ENCODE assay signal across 8 mouse cellular contexts in the genomic region with DNA sequence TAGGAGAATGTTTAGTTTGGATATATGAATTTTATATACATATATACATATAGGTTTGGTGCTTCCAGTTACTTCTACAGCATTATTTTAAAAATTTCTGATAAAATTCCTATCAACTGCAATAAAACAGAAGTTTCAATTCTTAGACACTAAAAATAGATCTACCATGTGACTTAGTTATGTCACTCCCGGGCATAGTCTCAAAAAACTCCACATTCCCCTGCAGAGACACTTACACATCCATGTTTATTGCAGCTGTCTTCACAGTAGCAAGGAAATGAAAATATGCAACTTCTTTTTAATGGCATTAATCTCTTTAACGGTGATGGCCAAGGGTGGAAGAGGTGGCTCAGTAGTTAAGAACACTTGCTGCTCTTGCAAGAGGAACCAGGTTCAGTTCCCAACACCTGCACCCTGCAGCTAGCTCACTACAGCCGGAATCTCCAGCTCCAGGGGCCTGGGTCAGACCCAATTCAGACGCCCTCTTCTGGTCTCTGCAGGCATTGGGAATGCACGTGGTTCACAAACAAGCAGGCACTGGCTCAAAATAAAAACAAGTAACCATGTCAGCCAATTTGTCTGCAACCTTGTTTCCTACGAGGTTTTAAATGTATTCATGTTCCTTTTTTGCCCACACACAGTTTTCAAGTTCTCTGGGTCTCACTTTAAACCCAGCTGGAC.
DNase-seq lines count a peak whose midpoint lies in the region; ATAC-seq and TF ChIP-seq lines count a peak whose summit lies in the region.
"Had no signal": no experiment of that assay in that cellular context is flagged by ENCODE, and none has a peak within 500 bp of the region (broad histone marks: within the 10 kb centered on the region; RNA-seq: fewer than 3 reads in every experiment).

No protein-coding gene starts in this region.

- DNase-seq in hindbrain, postnatal 0 days (ENCODE audit: low spot score), result peak; percentile 39
- peak; percentile 59 for DNase-seq in ES-CJ7 (ENCODE audit: low read depth, low spot score)
- DNase-seq in adrenal gland, postnatal 36 days, result peak; percentile 24 to 32
- peak; percentile 4 for DNase-seq in lung, adult 2 months
- DNase-seq in natural killer cell, adult 2 months (ENCODE audit: low spot score in 2 of 2), result no peak
- DNase-seq in cerebellum, adult 9-10 months, result no peak

- H3K4me3 ChIP-seq in hindbrain, postnatal 0 days (ENCODE audit: low read length), result no peak overlapping the region
- no peak overlapping the region for H3K4me3 ChIP-seq in hindbrain, embryonic 12.5 days
- H3K4me3 ChIP-seq in lung, adult 2 months (replicated peaks; ENCODE audit: extremely low read depth, low read depth, low read length), result no peak overlapping the region
- H3K4me3 ChIP-seq: stomach, embryonic 15.5 days had no signal

- no peaks in the 10 kb centered on the region for H3K9me3 ChIP-seq in hindbrain, postnatal 0 days (ENCODE audit: low read length)
- no peaks in the 10 kb centered on the region for H3K9me3 ChIP-seq in hindbrain, embryonic 12.5 days (replicated peaks)
- H3K9me3 ChIP-seq: stomach, embryonic 15.5 days had no signal

- H3K27me3 ChIP-seq in hindbrain, postnatal 0 days (ENCODE audit: insufficient read depth, low read length), result no peaks in the 10 kb centered on the region
- no peaks in the 10 kb centered on the region for H3K27me3 ChIP-seq in hindbrain, embryonic 12.5 days
- H3K27me3 ChIP-seq: stomach, embryonic 15.5 days had no signal

- no peaks in the 10 kb centered on the region for H3K36me3 ChIP-seq in hindbrain, postnatal 0 days (ENCODE audit: insufficient read depth, low read length)
- H3K36me3 ChIP-seq in hindbrain, embryonic 12.5 days, result no peaks in the 10 kb centered on the region
- H3K36me3 ChIP-seq: stomach, embryonic 15.5 days had no signal

- no peak for ATAC-seq in hindbrain, postnatal 0 days
- ATAC-seq in hindbrain, embryonic 12.5 days (ENCODE audit: low FRiP score), result no peak

- no peaks in the 10 kb centered on the region for H3K4me1 ChIP-seq in hindbrain, postnatal 0 days (ENCODE audit: insufficient read depth, low read length)
- no peaks in the 10 kb centered on the region for H3K4me1 ChIP-seq in hindbrain, embryonic 12.5 days
- H3K4me1 ChIP-seq in lung, adult 2 months (ENCODE audit: control insufficient read depth, insufficient read depth, low read length), result no peaks in the 10 kb centered on the region
- H3K4me1 ChIP-seq: stomach, embryonic 15.5 days had no signal

- no peak overlapping the region for H3K9ac ChIP-seq in hindbrain, postnatal 0 days (replicated peaks; ENCODE audit: low read length)
- H3K9ac ChIP-seq in hindbrain, embryonic 12.5 days, result no peak overlapping the region
- H3K9ac ChIP-seq: stomach, embryonic 15.5 days had no signal

- TF ChIP-seq CTCF in hindbrain, postnatal 0 days (IDR thresholded peaks at IDR 0.05; ENCODE audit: low read depth), result peak; percentile 60
- peak; percentile 23; the same call in 1 of the 2 replicates for TF ChIP-seq CTCF in lung, adult 2 months (IDR thresholded peaks at IDR 0.05; ENCODE audit: insufficient read depth, low read length)

- no peak overlapping the region for H3K27ac ChIP-seq in hindbrain, postnatal 0 days
- no peak overlapping the region for H3K27ac ChIP-seq in hindbrain, embryonic 12.5 days
- H3K27ac ChIP-seq: stomach, embryonic 15.5 days had no signal

- H3K4me2 ChIP-seq in hindbrain, postnatal 0 days (ENCODE audit: low read depth, low read length), result no peak overlapping the region
- H3K4me2 ChIP-seq in hindbrain, embryonic 12.5 days (replicated peaks), result no peak overlapping the region
- H3K4me2 ChIP-seq: stomach, embryonic 15.5 days had no signal

- no peak for TF ChIP-seq POLR2A in lung, adult 2 months (IDR thresholded peaks at IDR 0.05; ENCODE audit: borderline replicate concordance, extremely low read depth, low read depth, low read length)

- 23% methylated on average over 6 of the region's 6 CpGs for WGBS in hindbrain, postnatal 0 days
- WGBS in hindbrain, embryonic 12.5 days, result 26% methylated on average over 6 of the region's 6 CpGs
- WGBS in lung, adult 2 months, result 19% methylated on average over 6 of the region's 6 CpGs

Comparison
In these comparisons a context has a peak if more than half of its experiments do, and no peak if none do; other contexts are left out.
1. DNase-seq: peak in hindbrain, postnatal 0 days (single experiment), ES-CJ7 (single experiment), adrenal gland, postnatal 36 days (2 of 2) and lung, adult 2 months (single experiment); none in natural killer cell, adult 2 months (0 of 2) and cerebellum, adult 9-10 months (single experiment).